Mouse (Mus musculus): ENCODE data around the gene Plxnb2. TPM values are rescaled to one million over a fixed set of nuclear protein-coding genes. Genes with fewer than 3 reads are reported as not detected.
A peak's percentile ranks its signal among the peaks of the same experiment; 100 is the strongest.

Gene Plxnb2
- polyA plus RNA-seq, 1 experiment, result 194 TPM

- TF ChIP-seq POLR2A (IDR thresholded peaks at IDR 0.05; ENCODE audit: low read depth, low read length) (no peak), CTCF (IDR thresholded peaks at IDR 0.05; ENCODE audit: borderline replicate concordance, insufficient read depth, low read length) (no peak)
- Histone ChIP-seq H3K4me1 (ENCODE audit: control insufficient read depth, insufficient read depth, low read length) (no peaks in the 10 kb centered on the region; the same call in 1 of the 2 replicates), H3K4me3 (ENCODE audit: insufficient read depth, low read length) (no peak overlapping the region), H3K27ac (ENCODE audit: insufficient read depth, low read length) (no peak overlapping the region)
These were observed 34.7 kb downstream of the Plxnb2 start for GRCm38 (mm10) chr15:89145813-89146350.

GRCm38 (mm10) chr15:89144965-89145364 lies 35.6 kb downstream of the Plxnb2 start:
- no peak for TF ChIP-seq POLR2A (IDR thresholded peaks at IDR 0.05; ENCODE audit: low read depth, low read length)
- no peak for TF ChIP-seq CTCF (IDR thresholded peaks at IDR 0.05; ENCODE audit: borderline replicate concordance, insufficient read depth, low read length)
- Histone ChIP-seq H3K27ac (ENCODE audit: insufficient read depth, low read length) (no peak overlapping the region), H3K4me3 (ENCODE audit: insufficient read depth, low read length) (no peak overlapping the region), H3K4me1 (ENCODE audit: control insufficient read depth, insufficient read depth, low read length) (no peaks in the 10 kb centered on the region; the same call in 1 of the 2 replicates)

- Histone ChIP-seq H3K4me3 (ENCODE audit: insufficient read depth, low read length) (no peak overlapping the region), H3K27ac (ENCODE audit: insufficient read depth, low read length) (no peak overlapping the region), H3K4me1 (ENCODE audit: control insufficient read depth, insufficient read depth, low read length) (no peaks in the 10 kb centered on the region)
- TF ChIP-seq POLR2A (IDR thresholded peaks at IDR 0.05; ENCODE audit: low read depth, low read length) (no peak), CTCF (IDR thresholded peaks at IDR 0.05; ENCODE audit: borderline replicate concordance, insufficient read depth, low read length) (no peak)
These were observed 37.5 kb downstream of the Plxnb2 start for GRCm38 (mm10) chr15:89143134-89143533.

- H3K27ac ChIP-seq (ENCODE audit: insufficient read depth, low read length), result no peak overlapping the region
- H3K4me1 ChIP-seq (ENCODE audit: control insufficient read depth, insufficient read depth, low read length), result no peaks in the 10 kb centered on the region
- no peak for TF ChIP-seq POLR2A (IDR thresholded peaks at IDR 0.05; ENCODE audit: low read depth, low read length)
- TF ChIP-seq CTCF (IDR thresholded peaks at IDR 0.05; ENCODE audit: borderline replicate concordance, insufficient read depth, low read length), result no peak
These were observed 38.7 kb downstream of the Plxnb2 start for GRCm38 (mm10) chr15:89141905-89142304.

GRCm38 (mm10) chr15:89141443-89141842 lies 39.1 kb downstream of the Plxnb2 start:
- Histone ChIP-seq H3K4me3 (ENCODE audit: insufficient read depth, low read length) (no peak overlapping the region), H3K4me1 (ENCODE audit: control insufficient read depth, insufficient read depth, low read length) (no peaks in the 10 kb centered on the region), H3K27ac (ENCODE audit: insufficient read depth, low read length) (no peak overlapping the region)
- no peak for TF ChIP-seq CTCF (IDR thresholded peaks at IDR 0.05; ENCODE audit: borderline replicate concordance, insufficient read depth, low read length)
- no peak for TF ChIP-seq POLR2A (IDR thresholded peaks at IDR 0.05; ENCODE audit: low read depth, low read length)

More at GRCm38 (mm10) chr15:89141905-89142304, 38.7 kb downstream of the Plxnb2 start:
- H3K4me3 ChIP-seq (ENCODE audit: insufficient read depth, low read length), result no peak overlapping the region

GRCm38 (mm10) chr15:89140659-89141252 lies 39.8 kb downstream of the Plxnb2 start, which contains the start of gene Mapk12:
Mapk12 (minus strand) TSS chr15:89140703.
- TF ChIP-seq CTCF (IDR thresholded peaks at IDR 0.05; ENCODE audit: borderline replicate concordance, insufficient read depth, low read length) (no peak), POLR2A (IDR thresholded peaks at IDR 0.05; ENCODE audit: low read depth, low read length) (no peak)
- Histone ChIP-seq H3K4me3 (ENCODE audit: insufficient read depth, low read length) (peak within 1 kb of the TSS; percentile 52), H3K4me1 (ENCODE audit: control insufficient read depth, insufficient read depth, low read length) (no peaks in the 10 kb centered on the region), H3K27ac (ENCODE audit: insufficient read depth, low read length) (no peak within 1 kb of the TSS)

- Histone ChIP-seq H3K27ac (ENCODE audit: insufficient read depth, low read length) (no peak overlapping the region), H3K4me3 (ENCODE audit: insufficient read depth, low read length) (peak overlapping the region; percentile 52), H3K4me1 (ENCODE audit: control insufficient read depth, insufficient read depth, low read length) (no peaks in the 10 kb centered on the region)
- TF ChIP-seq CTCF (IDR thresholded peaks at IDR 0.05; ENCODE audit: borderline replicate concordance, insufficient read depth, low read length) (no peak), POLR2A (IDR thresholded peaks at IDR 0.05; ENCODE audit: low read depth, low read length) (peak; percentile 50; the same call in 1 of the 2 replicates)
These were observed 40.4 kb downstream of the Plxnb2 start for GRCm38 (mm10) chr15:89140048-89140658.

- no peak overlapping the region for H3K27ac ChIP-seq (ENCODE audit: insufficient read depth, low read length)
- H3K4me3 ChIP-seq (ENCODE audit: insufficient read depth, low read length), result no peak overlapping the region
- H3K4me1 ChIP-seq (ENCODE audit: control insufficient read depth, insufficient read depth, low read length), result no peaks in the 10 kb centered on the region
- TF ChIP-seq CTCF (IDR thresholded peaks at IDR 0.05; ENCODE audit: borderline replicate concordance, insufficient read depth, low read length) (no peak), POLR2A (IDR thresholded peaks at IDR 0.05; ENCODE audit: low read depth, low read length) (no peak)
These were observed 42.1 kb downstream of the Plxnb2 start for GRCm38 (mm10) chr15:89138531-89138930.

GRCm38 (mm10) chr15:89138046-89138405 lies 42.6 kb downstream of the Plxnb2 start:
- TF ChIP-seq POLR2A (IDR thresholded peaks at IDR 0.05; ENCODE audit: low read depth, low read length) (no peak), CTCF (IDR thresholded peaks at IDR 0.05; ENCODE audit: borderline replicate concordance, insufficient read depth, low read length) (no peak)
- Histone ChIP-seq H3K4me3 (ENCODE audit: insufficient read depth, low read length) (no peak overlapping the region), H3K4me1 (ENCODE audit: control insufficient read depth, insufficient read depth, low read length) (no peaks in the 10 kb centered on the region), H3K27ac (ENCODE audit: insufficient read depth, low read length) (no peak overlapping the region)

All from embryonic fibroblast, embryonic 13.5 days (primary cell).